Mouse (Mus musculus): ENCODE data around the gene Reep3. TPM values are rescaled to one million over a fixed set of nuclear protein-coding genes. Genes with fewer than 3 reads are reported as not detected.
A peak's percentile ranks its signal among the peaks of the same experiment; 100 is the strongest.

The Reep3 gene
- polyA plus RNA-seq, 1 experiment from 2014 or later, result 29.3 TPM

DNA sequence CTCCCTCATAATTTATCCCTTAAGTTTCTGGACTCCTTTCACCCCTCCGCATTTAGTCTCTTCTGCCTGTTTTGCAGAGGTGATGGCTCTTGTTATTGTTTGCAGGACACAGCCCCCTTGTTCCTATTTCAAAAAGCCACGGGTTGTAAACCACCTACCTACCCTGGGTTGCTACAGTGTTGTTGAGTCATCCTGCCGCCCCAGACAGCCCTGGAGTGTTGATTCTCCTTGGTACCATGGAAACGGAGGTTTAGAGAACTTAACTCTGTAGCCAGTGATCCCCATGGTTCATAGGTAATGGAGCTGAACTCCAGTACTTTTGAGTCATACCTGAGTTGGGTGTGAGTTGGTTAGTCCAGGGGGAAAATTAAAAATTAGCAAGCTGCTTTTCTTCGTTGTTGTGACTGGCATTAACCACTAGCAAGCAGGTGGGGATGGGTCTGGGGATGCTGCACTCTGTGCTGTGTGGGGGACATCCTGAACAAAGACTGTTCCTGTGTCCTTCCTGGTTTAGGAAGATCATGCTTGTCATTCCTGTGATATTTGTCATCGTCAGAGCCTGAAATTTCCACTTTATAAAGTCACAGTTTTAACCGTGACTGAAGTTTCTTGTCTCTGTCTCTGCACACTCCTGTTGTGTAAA is 1.8 kb upstream of the Reep3 start:
- no peak for ATAC-seq (ENCODE audit: insufficient number of reproducible peaks, low FRiP score)
- H3K9ac ChIP-seq, result peak overlapping the region; percentile 72
- 12% methylated on average over 7 of the region's 7 CpGs for WGBS
- H3K27ac ChIP-seq (ENCODE audit: poor library complexity, severe bottlenecking), result peak overlapping the region; percentile 34; the same call in 1 of the 2 replicates
- no peaks in the 10 kb centered on the region for H3K36me3 ChIP-seq
- H3K9me3 ChIP-seq (replicated peaks), result no peaks in the 10 kb centered on the region
- no peaks in the 10 kb centered on the region for H3K27me3 ChIP-seq (replicated peaks)
- peak overlapping the region; percentile 93 for H3K4me3 ChIP-seq
- H3K4me1 ChIP-seq (replicated peaks), result peaks cover 64% of the 10 kb centered on the region
- peak overlapping the region; percentile 85 for H3K4me2 ChIP-seq

- H3K4me1 ChIP-seq (replicated peaks), result peaks cover 55% of the 10 kb centered on the region
Measured at GRCm38 (mm10) chr10:67097437-67098150, 849 bp upstream of the Reep3 start.

GRCm38 (mm10) chr10:67095798-67096620 is 736 bp downstream of the Reep3 start, which contains the start of gene Jmjd1c:
Gene Jmjd1c (plus strand): TSS chr10:67096125.
- peak within 1 kb of the TSS; percentile 99 for H3K27ac ChIP-seq (ENCODE audit: poor library complexity, severe bottlenecking)
- no peaks in the 10 kb centered on the region for H3K27me3 ChIP-seq (replicated peaks)
- H3K9me3 ChIP-seq (replicated peaks), result no peaks in the 10 kb centered on the region
- peak; percentile 85 for ATAC-seq (ENCODE audit: insufficient number of reproducible peaks, low FRiP score)
- H3K4me1 ChIP-seq (replicated peaks), result peaks cover 40% of the 10 kb centered on the region
- H3K36me3 ChIP-seq, result no peaks in the 10 kb centered on the region
- peak within 1 kb of the TSS; percentile 85 for H3K4me2 ChIP-seq
- 1% methylated on average over 72 of the region's 73 CpGs for WGBS
- H3K4me3 ChIP-seq, result peak within 1 kb of the TSS; percentile 93
- peak within 1 kb of the TSS; percentile 98 for H3K9ac ChIP-seq

More at GRCm38 (mm10) chr10:67097437-67098150, 849 bp upstream of the Reep3 start:
- peak overlapping the region; percentile 85 for H3K4me2 ChIP-seq
- H3K4me3 ChIP-seq, result peak overlapping the region; percentile 93
- no peaks in the 10 kb centered on the region for H3K27me3 ChIP-seq (replicated peaks)
- WGBS, result 3% methylated on average over 15 of the region's 15 CpGs
- no peaks in the 10 kb centered on the region for H3K36me3 ChIP-seq
- H3K9me3 ChIP-seq (replicated peaks), result no peaks in the 10 kb centered on the region
- peak overlapping the region; percentile 99 for H3K27ac ChIP-seq (ENCODE audit: poor library complexity, severe bottlenecking)
- peak overlapping the region; percentile 98 for H3K9ac ChIP-seq
- no peak for ATAC-seq (ENCODE audit: insufficient number of reproducible peaks, low FRiP score)

DNA sequence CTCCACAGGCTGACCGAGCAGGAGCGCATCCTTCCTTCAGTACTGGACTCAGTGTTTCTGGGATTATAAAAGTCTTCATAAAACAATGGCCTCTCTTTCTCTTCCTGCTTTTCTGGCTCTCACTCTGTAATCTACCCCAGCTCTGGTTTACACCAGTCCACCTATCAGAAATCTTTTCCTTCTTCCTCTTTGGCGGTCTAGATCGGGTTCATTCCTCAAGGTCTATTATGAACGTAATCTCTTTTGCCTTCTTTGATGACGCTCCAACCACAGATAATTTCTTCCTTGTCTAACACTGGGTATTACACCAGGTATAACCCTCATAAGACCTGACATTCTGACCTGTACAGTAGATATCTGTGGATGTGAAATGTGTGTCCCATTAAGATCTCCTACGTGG is 1.8 kb downstream of the Reep3 start:
- H3K4me3 ChIP-seq, result no peak overlapping the region
- H3K9me3 ChIP-seq (replicated peaks), result no peaks in the 10 kb centered on the region
- no peaks in the 10 kb centered on the region for H3K36me3 ChIP-seq
- H3K27me3 ChIP-seq (replicated peaks), result no peaks in the 10 kb centered on the region
- H3K4me2 ChIP-seq, result no peak overlapping the region
- H3K27ac ChIP-seq (ENCODE audit: poor library complexity, severe bottlenecking), result no peak overlapping the region
- ATAC-seq (ENCODE audit: insufficient number of reproducible peaks, low FRiP score), result no peak
- H3K4me1 ChIP-seq (replicated peaks), result peaks cover 29% of the 10 kb centered on the region
- WGBS, result 73% methylated on average over 7 of the region's 7 CpGs
- H3K9ac ChIP-seq, result no peak overlapping the region

DNA sequence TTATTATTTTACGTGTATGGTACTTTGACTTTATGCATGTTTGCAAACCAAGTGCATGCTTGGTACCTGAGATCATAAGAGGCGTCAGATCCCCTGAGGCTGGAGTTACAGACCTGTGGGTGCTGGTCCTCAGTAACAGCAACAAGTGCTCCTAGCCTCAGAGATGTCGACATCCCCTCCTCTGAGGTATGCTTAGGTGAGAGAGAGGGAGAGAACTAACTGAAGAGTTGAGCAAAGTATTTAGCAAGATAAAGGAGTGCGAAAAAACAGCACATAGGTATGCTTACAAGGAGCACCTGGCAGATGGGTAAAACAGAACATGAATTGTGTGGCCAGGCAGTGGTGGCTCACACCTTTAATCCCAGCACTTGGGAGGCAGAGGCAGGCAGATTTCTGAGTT is 6.1 kb downstream of the Reep3 start:
- Histone ChIP-seq H3K4me1 (replicated peaks) (peaks cover 38% of the 10 kb centered on the region), H3K9me3 (replicated peaks) (0 out of 2 replicates have a peak, but pooled peaks cover 5% of the 10 kb centered on the region), H3K27ac (ENCODE audit: poor library complexity, severe bottlenecking) (no peak overlapping the region), H3K4me3 (no peak overlapping the region), H3K4me2 (no peak overlapping the region), H3K36me3 (peaks cover 6% of the 10 kb centered on the region; the same call in 1 of the 2 replicates), H3K27me3 (replicated peaks) (no peaks in the 10 kb centered on the region), H3K9ac (no peak overlapping the region)
- ATAC-seq (ENCODE audit: insufficient number of reproducible peaks, low FRiP score), result no peak
- WGBS, result 82% methylated on average over 4 of the region's 4 CpGs

DNA sequence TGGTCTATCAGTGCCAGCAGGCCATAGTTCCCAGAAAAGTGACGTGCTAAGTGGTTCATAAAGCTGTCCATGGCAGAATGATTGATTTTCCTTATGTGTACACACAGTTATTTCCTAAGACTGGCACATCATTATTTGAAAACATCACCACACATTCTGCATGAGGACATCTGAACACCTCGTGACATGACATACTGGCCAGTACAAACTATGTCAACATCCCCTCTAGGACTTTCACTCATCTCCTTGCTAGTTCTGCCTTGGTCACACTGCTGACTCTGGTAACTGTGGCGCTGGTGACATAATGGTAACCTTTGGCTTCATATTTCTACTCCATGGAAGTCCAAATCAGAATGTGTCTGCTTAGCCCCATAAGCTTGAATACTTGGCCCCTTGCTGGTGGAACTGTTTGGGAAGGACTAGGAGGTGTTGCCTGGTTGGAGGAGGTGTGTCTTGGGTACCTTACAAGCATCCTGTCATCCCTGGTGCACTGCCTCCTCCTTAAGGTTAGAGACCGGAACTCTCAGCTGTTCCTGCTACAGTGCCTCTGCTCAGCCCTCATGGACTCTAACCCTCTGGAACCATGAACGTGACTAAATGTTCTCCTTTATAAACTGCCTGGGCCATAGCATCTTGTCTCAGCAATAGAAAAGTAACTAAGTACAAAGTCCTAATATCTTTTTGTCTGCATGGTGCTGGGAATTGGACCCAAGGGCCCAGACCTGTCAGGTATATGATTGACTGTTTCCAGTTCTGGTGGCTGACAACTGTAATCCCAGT is 9.1 kb downstream of the Reep3 start:
- Histone ChIP-seq H3K9me3 (replicated peaks) (0 out of 2 replicates have a peak, but pooled peaks cover 5% of the 10 kb centered on the region), H3K36me3 (peaks cover 6% of the 10 kb centered on the region; the same call in 1 of the 2 replicates), H3K27ac (ENCODE audit: poor library complexity, severe bottlenecking) (0 out of 2 replicates have a peak overlapping the region, but pooled peaks have one; percentile 15), H3K9ac (no peak overlapping the region), H3K4me1 (replicated peaks) (peaks cover 33% of the 10 kb centered on the region), H3K4me3 (no peak overlapping the region), H3K4me2 (no peak overlapping the region), H3K27me3 (replicated peaks) (no peaks in the 10 kb centered on the region)
- WGBS, result 82% methylated on average over 5 of the region's 5 CpGs
- no peak for ATAC-seq (ENCODE audit: insufficient number of reproducible peaks, low FRiP score)

DNA sequence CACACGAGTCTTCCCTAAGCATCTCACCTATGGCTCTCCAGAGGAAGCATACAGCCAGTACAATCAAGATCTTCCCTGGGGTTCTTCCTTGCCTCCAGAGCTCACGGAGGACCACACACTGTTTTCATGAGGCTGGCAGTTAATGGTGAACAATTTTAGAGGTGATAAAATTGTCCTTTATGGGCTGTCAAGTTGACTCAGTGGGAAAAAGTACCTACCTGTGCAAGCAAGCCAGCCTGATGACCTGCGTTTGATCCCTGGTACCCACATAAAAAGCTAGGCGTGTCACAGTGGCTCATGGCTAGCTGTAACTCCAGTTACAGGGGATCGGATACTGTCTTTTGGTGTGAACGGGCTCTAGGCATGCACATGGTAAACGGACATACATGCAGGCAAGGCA is 10.8 kb downstream of the Reep3 start:
- no peak overlapping the region for H3K4me2 ChIP-seq
- H3K4me1 ChIP-seq (replicated peaks), result peaks cover 42% of the 10 kb centered on the region
- 90% methylated on average over 7 of the region's 7 CpGs for WGBS

DNA sequence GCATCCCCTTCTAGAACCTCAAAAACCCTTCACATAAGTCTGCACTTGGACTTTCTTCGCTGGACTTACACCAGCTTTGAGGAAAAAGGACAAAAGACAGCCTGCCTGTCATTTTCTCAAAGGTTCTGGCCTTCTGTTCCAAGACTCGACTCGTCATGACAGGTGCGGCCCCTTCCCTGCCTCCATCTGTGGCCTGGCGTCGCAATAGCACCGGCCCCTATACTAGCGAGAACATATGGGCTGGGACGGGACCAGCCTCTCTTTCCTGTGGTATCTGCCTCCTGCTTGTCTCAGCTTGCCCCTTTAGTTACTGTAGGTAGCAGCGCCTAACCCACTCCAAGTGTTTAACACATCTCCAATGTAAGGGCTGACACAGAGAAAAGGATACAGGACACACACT is 11.6 kb downstream of the Reep3 start:
- Histone ChIP-seq H3K4me2 (no peak overlapping the region), H3K4me3 (no peak overlapping the region), H3K9ac (no peak overlapping the region), H3K4me1 (replicated peaks) (peaks cover 45% of the 10 kb centered on the region), H3K36me3 (peaks cover 6% of the 10 kb centered on the region; the same call in 1 of the 2 replicates), H3K27ac (ENCODE audit: poor library complexity, severe bottlenecking) (no peak overlapping the region), H3K9me3 (replicated peaks) (0 out of 2 replicates have a peak, but pooled peaks cover 5% of the 10 kb centered on the region), H3K27me3 (replicated peaks) (no peaks in the 10 kb centered on the region)
- no peak for ATAC-seq (ENCODE audit: insufficient number of reproducible peaks, low FRiP score)
- WGBS, result 91% methylated on average over 10 of the region's 10 CpGs

More for the DNA sequence above, 10.8 kb downstream of the Reep3 start:
- H3K36me3 ChIP-seq, result peaks cover 6% of the 10 kb centered on the region; the same call in 1 of the 2 replicates
- no peak overlapping the region for H3K4me3 ChIP-seq
- 0 out of 2 replicates have a peak, but pooled peaks cover 5% of the 10 kb centered on the region for H3K9me3 ChIP-seq (replicated peaks)
- ATAC-seq (ENCODE audit: insufficient number of reproducible peaks, low FRiP score), result no peak
- H3K27me3 ChIP-seq (replicated peaks), result no peaks in the 10 kb centered on the region
- H3K9ac ChIP-seq, result no peak overlapping the region
- H3K27ac ChIP-seq (ENCODE audit: poor library complexity, severe bottlenecking), result no peak overlapping the region

DNA sequence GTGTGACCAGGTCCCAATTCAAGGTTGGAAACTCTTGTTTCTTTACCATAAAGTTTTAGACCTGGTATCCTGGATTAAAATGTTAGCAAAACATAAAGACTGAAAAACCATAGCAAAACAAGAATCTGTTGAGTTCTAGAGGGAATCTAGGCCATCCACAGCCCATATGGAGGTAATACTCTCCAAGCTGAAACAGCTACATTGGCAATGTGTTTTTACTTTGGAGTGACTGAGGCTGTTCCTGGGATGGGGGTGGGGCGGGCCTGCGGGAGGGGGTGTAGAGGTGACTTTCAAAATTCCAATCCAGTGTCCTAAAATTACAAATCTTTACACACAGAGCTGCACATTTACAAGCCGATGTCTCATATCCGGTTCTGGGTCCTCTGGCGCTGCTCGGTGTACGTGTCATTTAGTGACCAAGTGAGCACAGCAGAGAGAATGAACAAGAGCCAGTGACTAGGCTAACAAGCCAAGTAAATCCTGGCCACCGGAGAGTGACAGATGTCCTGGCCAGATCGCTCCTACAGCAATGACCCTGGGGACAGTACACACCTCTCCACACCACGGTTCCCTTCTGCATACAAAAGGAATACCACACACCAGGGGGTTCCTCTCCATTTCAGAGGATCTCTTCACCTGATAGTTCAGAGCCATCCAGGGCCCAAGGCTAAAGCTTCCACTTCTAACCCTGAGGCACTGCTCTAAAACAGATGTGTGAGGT is 13.1 kb downstream of the Reep3 start:
- WGBS, result 63% methylated on average over 10 of the region's 10 CpGs
- H3K4me1 ChIP-seq (replicated peaks), result peaks cover 49% of the 10 kb centered on the region
- H3K4me3 ChIP-seq, result no peak overlapping the region
- 0 out of 2 replicates have a peak, but pooled peaks cover 5% of the 10 kb centered on the region for H3K9me3 ChIP-seq (replicated peaks)
- no peak overlapping the region for H3K27ac ChIP-seq (ENCODE audit: poor library complexity, severe bottlenecking)
- H3K27me3 ChIP-seq (replicated peaks), result no peaks in the 10 kb centered on the region
- H3K4me2 ChIP-seq, result no peak overlapping the region
- no peak for ATAC-seq (ENCODE audit: insufficient number of reproducible peaks, low FRiP score)
- no peak overlapping the region for H3K9ac ChIP-seq
- peaks cover 6% of the 10 kb centered on the region; the same call in 1 of the 2 replicates for H3K36me3 ChIP-seq

DNA sequence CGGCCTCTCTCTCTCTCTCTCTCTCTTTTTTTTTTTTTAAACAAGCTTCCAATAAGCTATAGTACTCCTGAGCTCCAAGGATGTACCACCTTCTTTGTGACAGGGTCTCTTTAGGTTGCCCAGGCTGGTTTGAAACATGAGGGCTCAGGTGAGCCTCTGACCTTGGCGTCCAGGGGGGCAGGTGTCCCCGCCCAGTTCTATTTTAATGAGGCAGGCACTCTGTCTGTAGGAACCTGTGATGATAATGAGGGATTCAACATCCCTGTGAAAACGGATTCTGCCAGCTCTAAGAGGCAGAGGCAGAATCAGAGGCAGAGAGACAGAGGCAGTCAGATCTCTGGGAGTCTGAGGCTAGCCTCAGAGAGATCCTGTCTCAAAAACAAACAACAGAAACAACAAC is 14.2 kb downstream of the Reep3 start:
- no peak overlapping the region for H3K9ac ChIP-seq
- ATAC-seq (ENCODE audit: insufficient number of reproducible peaks, low FRiP score), result no peak
- H3K9me3 ChIP-seq (replicated peaks), result 0 out of 2 replicates have a peak, but pooled peaks cover under 1% of the 10 kb centered on the region
- H3K27ac ChIP-seq (ENCODE audit: poor library complexity, severe bottlenecking), result no peak overlapping the region
- 81% methylated on average over 4 of the region's 4 CpGs for WGBS
- H3K4me1 ChIP-seq (replicated peaks), result peaks cover 50% of the 10 kb centered on the region
- no peaks in the 10 kb centered on the region for H3K27me3 ChIP-seq (replicated peaks)
- H3K4me3 ChIP-seq, result no peak overlapping the region
- no peak overlapping the region for H3K4me2 ChIP-seq
- H3K36me3 ChIP-seq, result peaks cover 2% of the 10 kb centered on the region; the same call in 1 of the 2 replicates

Measured in heart, embryonic 12.5 days (tissue).